Mouse (Mus musculus) embryonic facial prominence, embryonic 11.5 days (tissue): ENCODE measurements around the gene Fgf5. TPM values are rescaled to one million over a fixed set of nuclear protein-coding genes. Genes with fewer than 3 reads are reported as not detected.
A peak's percentile ranks its signal among the peaks of the same experiment; 100 is the strongest.

Experiments used
- ATAC-seq: fragments of 200-750 bp; cut with Nextera tagmentation; replicated peaks from 2 replicates; pipeline ENCODE4 v1.8.0; 2017; ENCODE audit warnings: low read depth; ENCODE audit not compliant: insufficient number of reproducible peaks, low FRiP score, low TSS enrichment
- DNase-seq: peaks from one replicate; pipeline ENCODE4 v3.0.0-alpha.2; 2015; ENCODE audit warnings: low spot score
- H3K27ac ChIP-seq: fragments of 300-500 bp; sonication (generic); replicated peaks from 2 replicates; pipeline ENCODE4 v1.5.1; 2014; ENCODE audit warnings: mild to moderate bottlenecking, low read depth, low read length, control low read depth
- H3K27me3 ChIP-seq: fragments of 300-500 bp; sonication (generic); 2 replicates; pipeline ENCODE4 v1.6.1; 2014; ENCODE audit warnings: mild to moderate bottlenecking, low read length, moderate library complexity, mixed read lengths; ENCODE audit not compliant: control insufficient read depth, insufficient read depth
- H3K36me3 ChIP-seq: fragments of 300-500 bp; sonication (generic); replicated peaks from 2 replicates; pipeline ENCODE4 v1.6.1; 2014; ENCODE audit warnings: low read depth, mild to moderate bottlenecking, low read length, moderate library complexity, mixed read lengths; ENCODE audit not compliant: control insufficient read depth, insufficient read depth
- H3K4me1 ChIP-seq: fragments of 300-500 bp; sonication (generic); 2 replicates; pipeline ENCODE4 v1.6.1; 2014; ENCODE audit warnings: low read length, mixed read lengths; ENCODE audit not compliant: control insufficient read depth, insufficient read depth
- H3K4me2 ChIP-seq: fragments of 300-500 bp; sonication (generic); 2 replicates; pipeline ENCODE4 v1.6.1; 2014; ENCODE audit warnings: low read depth, mild to moderate bottlenecking, control low read depth, low read length, moderate library complexity
- H3K4me3 ChIP-seq: fragments of 300-500 bp; sonication (generic); 2 replicates; pipeline ENCODE4 v1.5.1; 2014; ENCODE audit warnings: low read depth, low read length, control low read depth
- H3K9ac ChIP-seq: fragments of 300-500 bp; sonication (generic); replicated peaks from 2 replicates; pipeline ENCODE4 v1.6.1; 2014; ENCODE audit warnings: mild to moderate bottlenecking, control low read depth, low read length
- H3K9me3 ChIP-seq: fragments of 300-500 bp; sonication (generic); replicated peaks from 2 replicates; pipeline ENCODE4 v1.6.1; 2016; ENCODE audit warnings: mild to moderate bottlenecking, low read length, inconsistent platforms, mixed read lengths; ENCODE audit not compliant: control insufficient read depth
- WGBS: fragments of 180-500 bp; shearing (Covaris S2); extraction: QIAGEN DNeasy Blood & Tissue Kit; methylation state at CpG from one replicate; pipeline ENCODE4 v1.1.7; 2014; 5-methylcytosine and 5-hydroxymethylcytosine counted together
- polyA plus RNA-seq: library from polyadenylated mRNA; unstranded; fragments of >200 nt; fragmentation: Nextera tagmentation; extraction: Ambion mirVana; gene quantifications from 2 replicates; pipeline ENCODE4 v1.2.1, GENCODE M21; 2014

Fgf5 gene
- 1.0 and 2.2 TPM in 2 replicates for polyA plus RNA-seq

DNA sequence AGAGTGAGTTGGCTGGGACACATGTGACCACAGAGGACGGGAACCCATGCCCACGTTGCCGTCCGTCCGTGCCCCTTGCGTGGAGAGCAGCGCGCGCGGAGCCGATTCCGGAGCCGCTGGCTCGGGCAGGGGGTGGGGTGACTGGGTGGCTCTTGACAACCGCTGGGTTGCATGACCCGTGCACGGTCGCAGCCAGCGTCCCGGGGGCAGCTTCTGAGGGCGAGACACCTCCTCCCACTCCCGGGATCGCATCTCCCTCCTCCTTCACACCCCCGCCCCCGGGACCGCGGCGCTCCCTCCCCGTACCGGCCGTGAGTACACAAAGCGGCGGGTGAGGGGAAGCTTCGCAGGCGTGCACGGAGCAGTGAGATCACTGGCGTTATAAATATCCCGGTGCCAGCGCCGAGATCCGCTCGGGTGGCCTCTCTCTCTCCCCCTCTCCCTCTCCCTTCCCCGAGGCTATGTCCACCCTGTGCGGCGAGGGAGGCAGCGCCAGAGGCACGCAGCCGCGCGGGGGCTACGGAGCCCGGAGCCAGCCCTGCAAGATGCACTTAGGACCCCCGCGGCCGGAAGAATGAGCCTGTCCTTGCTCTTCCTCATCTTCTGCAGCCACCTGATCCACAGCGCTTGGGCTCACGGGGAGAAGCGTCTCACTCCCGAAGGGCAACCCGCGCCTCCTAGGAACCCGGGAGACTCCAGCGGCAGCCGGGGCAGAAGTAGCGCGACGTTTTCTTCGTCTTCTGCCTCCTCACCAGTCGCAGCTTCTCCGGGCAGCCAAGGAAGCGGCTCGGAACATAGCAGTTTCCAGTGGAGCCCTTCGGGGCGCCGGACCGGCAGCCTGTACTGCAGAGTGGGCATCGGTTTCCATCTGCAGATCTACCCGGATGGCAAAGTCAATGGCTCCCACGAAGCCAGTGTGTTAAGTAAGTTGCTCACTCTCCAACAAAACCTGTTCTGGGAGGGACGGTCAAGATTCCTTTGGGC lies at the start of gene Fgf5:
Gene Fgf5 (plus strand): TSS at position 347 of the 984 bp plus-strand sequence.
- no peaks in the 10 kb centered on the region for H3K9me3 ChIP-seq
- DNase-seq (peak; percentile 55), ATAC-seq (peak; percentile 76)
- no peaks in the 10 kb centered on the region for H3K4me1 ChIP-seq
- H3K4me3 ChIP-seq = peak within 1 kb of the TSS; percentile 43
- H3K27ac ChIP-seq = no peak within 1 kb of the TSS
- under 1% methylated on average over 63 of the region's 80 CpGs for WGBS
- H3K9ac ChIP-seq = peak within 1 kb of the TSS; percentile 46
- peak within 1 kb of the TSS; percentile 99 for H3K4me2 ChIP-seq
- H3K36me3 ChIP-seq = no peaks in the 10 kb centered on the region
- H3K27me3 ChIP-seq = peaks cover 21% of the 10 kb centered on the region

DNA sequence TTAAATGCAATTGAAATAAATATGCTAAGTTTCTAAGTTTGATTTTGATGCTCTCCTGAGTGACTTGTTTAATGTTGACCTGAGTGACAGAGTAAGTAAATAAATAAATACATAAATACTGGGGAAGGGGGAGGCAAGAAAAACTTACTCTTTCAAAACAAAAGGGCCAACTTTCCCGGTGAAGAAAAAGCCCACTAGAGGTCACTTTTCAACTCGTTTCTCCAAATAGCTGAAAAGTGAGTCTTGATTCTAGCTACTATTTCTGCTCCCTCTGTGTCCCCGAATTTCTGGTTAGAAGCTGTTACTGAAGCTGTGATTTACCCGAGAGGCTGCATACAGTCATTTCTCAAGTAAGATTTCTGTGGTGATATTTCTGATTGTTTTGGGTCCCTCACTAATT lies 41.5 kb upstream of the Fgf5 start:
- WGBS = 60% methylated on average over 4 of the region's 4 CpGs
- no peak overlapping the region for H3K27ac ChIP-seq
- H3K4me1 ChIP-seq = no peaks in the 10 kb centered on the region
- no peaks in the 10 kb centered on the region for H3K36me3 ChIP-seq
- no peaks in the 10 kb centered on the region for H3K27me3 ChIP-seq
- no peak overlapping the region for H3K4me3 ChIP-seq
- H3K9me3 ChIP-seq = no peaks in the 10 kb centered on the region
- no peak overlapping the region for H3K4me2 ChIP-seq
- DNase-seq = no peak
- ATAC-seq = no peak
- no peak overlapping the region for H3K9ac ChIP-seq

DNA sequence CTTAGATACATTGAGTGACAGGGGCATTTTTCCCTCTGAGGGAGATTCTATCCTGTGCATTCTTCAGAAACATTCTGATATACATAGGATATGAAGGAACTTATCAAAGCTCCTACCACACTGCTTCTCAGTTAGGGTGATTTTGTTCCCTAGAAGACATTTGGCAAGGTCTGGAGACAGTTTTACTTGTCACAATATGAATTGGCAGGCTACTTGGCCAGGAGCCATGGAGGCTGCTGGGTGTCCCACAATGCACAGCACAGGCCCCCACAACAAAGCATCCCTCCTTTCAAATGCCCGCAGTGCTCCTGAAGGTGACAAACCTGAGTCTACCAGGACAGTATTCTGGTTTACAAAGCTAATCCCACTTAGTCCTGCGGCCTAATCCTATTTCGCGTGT lies 32.0 kb upstream of the Fgf5 start:
- H3K4me3 ChIP-seq = no peak overlapping the region
- no peak for ATAC-seq
- H3K4me1 ChIP-seq = no peaks in the 10 kb centered on the region
- H3K9ac ChIP-seq = no peak overlapping the region
- H3K9me3 ChIP-seq = no peaks in the 10 kb centered on the region
- DNase-seq = no peak
- no peak overlapping the region for H3K27ac ChIP-seq
- no peak overlapping the region for H3K4me2 ChIP-seq
- no peaks in the 10 kb centered on the region for H3K36me3 ChIP-seq
- no peaks in the 10 kb centered on the region for H3K27me3 ChIP-seq
- 77% methylated on average over 4 of the region's 4 CpGs for whole genome bisulfite sequencing

DNA sequence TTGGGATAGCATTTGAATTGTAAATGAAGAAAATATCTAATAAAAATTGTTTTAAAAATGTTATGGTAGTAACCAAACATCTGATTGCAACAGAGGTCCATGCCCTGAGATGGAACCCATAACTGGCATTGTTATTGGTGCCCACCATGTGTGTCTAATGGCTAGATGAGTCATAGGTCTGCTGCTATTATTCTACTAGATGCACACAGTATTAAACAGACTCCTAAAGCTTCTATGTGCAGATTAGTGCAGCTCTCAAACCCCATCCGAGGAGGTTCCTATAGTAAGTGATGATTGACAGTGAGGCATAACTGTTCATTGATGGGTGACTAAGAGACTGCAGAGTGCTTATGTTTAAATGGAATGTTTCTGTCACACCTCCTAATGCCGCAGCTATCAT lies 27.3 kb upstream of the Fgf5 start:
- Histone ChIP-seq H3K27me3 (no peaks in the 10 kb centered on the region), H3K9ac (no peak overlapping the region), H3K4me2 (no peak overlapping the region), H3K36me3 (no peaks in the 10 kb centered on the region), H3K4me1 (no peaks in the 10 kb centered on the region), H3K4me3 (no peak overlapping the region), H3K9me3 (no peaks in the 10 kb centered on the region), H3K27ac (no peak overlapping the region)
- ATAC-seq (no peak), DNase-seq (no peak)
- 74% methylated on average over 2 of the region's 2 CpGs for WGBS

DNA sequence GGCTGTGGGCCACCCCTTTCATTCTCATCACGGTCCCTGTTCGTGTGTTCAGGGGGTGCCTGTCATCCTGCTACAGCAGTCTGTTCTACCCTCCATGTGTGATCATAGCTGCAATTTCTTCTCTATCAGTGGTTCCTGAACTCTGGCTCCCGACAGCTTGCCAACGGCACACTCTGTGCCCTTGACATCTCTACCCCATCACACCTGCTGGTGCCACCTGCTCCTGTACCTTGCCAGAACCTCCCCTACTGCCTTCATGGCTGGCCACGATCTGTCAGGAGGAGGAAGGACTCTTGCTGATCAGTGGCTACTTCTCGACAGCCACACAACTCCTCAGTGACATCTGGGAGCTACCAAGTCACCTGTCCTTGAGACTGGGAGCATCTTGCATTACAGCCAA lies 24.5 kb upstream of the Fgf5 start:
- Histone ChIP-seq H3K9me3 (no peaks in the 10 kb centered on the region), H3K4me2 (no peak overlapping the region), H3K4me1 (no peaks in the 10 kb centered on the region), H3K9ac (no peak overlapping the region), H3K27ac (no peak overlapping the region), H3K27me3 (no peaks in the 10 kb centered on the region), H3K36me3 (no peaks in the 10 kb centered on the region), H3K4me3 (no peak overlapping the region)
- WGBS = 86% methylated on average over 6 of the region's 6 CpGs
- DNase-seq (no peak), ATAC-seq (no peak)

DNA sequence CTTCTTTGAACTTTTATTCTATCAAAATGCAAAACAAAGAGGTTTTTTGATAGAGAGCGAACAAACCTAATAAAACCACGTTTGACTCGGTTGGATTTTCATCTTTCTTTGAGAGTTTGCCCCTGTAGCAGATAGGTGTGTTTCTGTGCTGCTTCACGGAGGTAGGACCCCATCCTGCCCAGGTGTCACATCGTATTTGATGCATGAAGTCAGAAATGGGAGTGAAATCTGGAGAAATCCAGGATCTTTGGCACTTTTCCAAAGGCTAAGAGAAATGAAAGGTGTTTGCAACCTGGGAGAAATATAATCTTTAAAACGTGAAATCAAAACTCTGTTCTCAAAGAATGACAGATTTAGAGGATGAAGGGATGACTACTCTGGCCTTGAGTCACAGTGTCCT lies 15.5 kb upstream of the Fgf5 start:
- 86% methylated on average over 6 of the region's 6 CpGs for WGBS

DNA sequence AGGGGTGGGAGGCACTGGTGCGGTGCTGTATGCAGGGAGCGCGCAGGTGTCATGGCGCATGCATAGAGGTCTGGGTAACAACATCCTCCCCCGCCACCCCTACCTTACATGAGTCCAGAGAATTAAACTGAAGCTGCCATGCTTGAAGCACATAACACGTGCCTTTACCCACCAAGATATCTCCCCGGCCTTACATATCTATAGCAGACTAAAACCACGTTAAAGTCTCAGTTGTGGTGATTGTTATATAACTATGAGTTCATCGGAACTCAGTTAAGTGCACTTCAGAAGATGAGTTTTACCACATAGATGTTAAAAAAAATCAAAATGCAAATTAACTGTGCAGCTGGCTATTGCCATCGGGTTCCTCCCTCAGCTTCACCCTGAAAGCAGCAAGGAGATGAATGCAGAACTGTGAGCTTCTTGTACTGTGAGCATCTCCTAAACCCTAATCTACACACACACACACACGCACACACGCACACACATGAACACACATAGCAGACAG lies 12.6 kb upstream of the Fgf5 start:
- Histone ChIP-seq H3K27ac (no peak overlapping the region), H3K9me3 (no peaks in the 10 kb centered on the region), H3K9ac (no peak overlapping the region), H3K27me3 (no peaks in the 10 kb centered on the region), H3K4me2 (no peak overlapping the region), H3K4me1 (no peaks in the 10 kb centered on the region), H3K4me3 (no peak overlapping the region), H3K36me3 (no peaks in the 10 kb centered on the region)
- DNase-seq (no peak), ATAC-seq (no peak)
- WGBS = 93% methylated on average over 12 of the region's 12 CpGs

More for the DNA sequence above, 15.5 kb upstream of the Fgf5 start:
- no peaks in the 10 kb centered on the region for H3K27me3 ChIP-seq
- H3K4me1 ChIP-seq = no peaks in the 10 kb centered on the region
- H3K4me2 ChIP-seq = no peak overlapping the region
- DNase-seq (no peak), ATAC-seq (no peak)
- no peak overlapping the region for H3K4me3 ChIP-seq
- no peaks in the 10 kb centered on the region for H3K36me3 ChIP-seq
- H3K27ac ChIP-seq = no peak overlapping the region
- no peak overlapping the region for H3K9ac ChIP-seq
- no peaks in the 10 kb centered on the region for H3K9me3 ChIP-seq

DNA sequence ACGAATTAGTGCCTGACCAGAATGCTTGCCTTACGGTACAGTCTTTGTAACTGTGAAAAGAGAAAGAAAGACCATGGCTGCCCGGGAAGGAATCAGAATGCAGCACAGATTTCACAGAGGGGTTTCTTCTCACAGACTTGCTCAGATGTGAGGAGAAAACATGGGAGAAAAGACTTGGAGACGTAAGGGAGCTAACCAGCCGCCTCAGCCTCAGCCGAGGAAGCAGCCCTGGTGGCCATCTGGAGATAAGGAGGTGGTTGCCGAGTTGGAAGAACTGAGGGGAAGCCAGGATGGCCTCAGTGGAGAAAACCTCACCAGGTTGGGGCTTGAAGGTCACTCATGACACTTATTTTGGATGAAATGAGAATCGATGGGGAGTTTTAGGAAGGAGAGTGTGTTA lies 8.7 kb upstream of the Fgf5 start:
- Histone ChIP-seq H3K4me1 (no peaks in the 10 kb centered on the region), H3K4me3 (no peak overlapping the region), H3K27ac (no peak overlapping the region), H3K9me3 (no peaks in the 10 kb centered on the region), H3K9ac (no peak overlapping the region), H3K27me3 (no peaks in the 10 kb centered on the region), H3K4me2 (no peak overlapping the region), H3K36me3 (no peaks in the 10 kb centered on the region)
- DNase-seq (no peak), ATAC-seq (no peak)
- 74% methylated on average over 8 of the region's 8 CpGs for WGBS
